Mouse (Mus musculus): ENCODE measurements around the gene Snrpa1. TPM values are rescaled to one million over a fixed set of nuclear protein-coding genes. Genes with fewer than 3 reads are reported as not detected.

Snrpa1 gene
- polyA plus RNA-seq, 1 experiment from 2014 or later = 213 TPM

- 64% methylated on average over 7 of the region's 7 CpGs for WGBS
- no peaks in the 10 kb centered on the region for H3K27me3 ChIP-seq
- no peak for ATAC-seq (ENCODE audit: insufficient number of reproducible peaks, insufficient read depth, low FRiP score, low TSS enrichment)
- no peak overlapping the region for H3K4me2 ChIP-seq (replicated peaks)
- peaks cover 12% of the 10 kb centered on the region; the same call in 1 of the 2 replicates for H3K4me1 ChIP-seq
- H3K36me3 ChIP-seq = no peaks in the 10 kb centered on the region
- H3K27ac ChIP-seq = no peak overlapping the region
- no peaks in the 10 kb centered on the region for H3K9me3 ChIP-seq
- H3K4me3 ChIP-seq = no peak overlapping the region
- H3K9ac ChIP-seq = no peak overlapping the region
Measured at GRCm38 (mm10) chr7:66106581-66107056, 47.8 kb downstream of the Snrpa1 start.

GRCm38 (mm10) chr7:66107206-66107605, 48.4 kb downstream of the Snrpa1 start:
- no peak overlapping the region for H3K4me2 ChIP-seq (replicated peaks)
- no peaks in the 10 kb centered on the region for H3K27me3 ChIP-seq
- 72% methylated on average over 11 of the region's 11 CpGs for WGBS
- no peak overlapping the region for H3K27ac ChIP-seq
- peaks cover 17% of the 10 kb centered on the region for H3K4me1 ChIP-seq
- no peaks in the 10 kb centered on the region for H3K9me3 ChIP-seq
- no peak for ATAC-seq (ENCODE audit: insufficient number of reproducible peaks, insufficient read depth, low FRiP score, low TSS enrichment)
- no peaks in the 10 kb centered on the region for H3K36me3 ChIP-seq
- H3K4me3 ChIP-seq = no peak overlapping the region
- H3K9ac ChIP-seq = no peak overlapping the region

GRCm38 (mm10) chr7:66107930-66108329, 49.1 kb downstream of the Snrpa1 start:
- ATAC-seq (ENCODE audit: insufficient number of reproducible peaks, insufficient read depth, low FRiP score, low TSS enrichment) = no peak
- H3K4me1 ChIP-seq = peaks cover 22% of the 10 kb centered on the region
- no peak overlapping the region for H3K4me3 ChIP-seq
- no peak overlapping the region for H3K4me2 ChIP-seq (replicated peaks)
- H3K27ac ChIP-seq = no peak overlapping the region
- H3K27me3 ChIP-seq = no peaks in the 10 kb centered on the region
- H3K9me3 ChIP-seq = no peaks in the 10 kb centered on the region
- H3K36me3 ChIP-seq = no peaks in the 10 kb centered on the region
- H3K9ac ChIP-seq = no peak overlapping the region
- 10% methylated on average over 7 of the region's 7 CpGs for WGBS

GRCm38 (mm10) chr7:66108961-66109854, 50.4 kb downstream of the Snrpa1 start, which contains the start of gene Chsy1:
Gene Chsy1, plus strand, starts transcription at chr7:66109515.
- Histone ChIP-seq H3K27me3 (no peaks in the 10 kb centered on the region), H3K9me3 (no peaks in the 10 kb centered on the region), H3K9ac (peak within 1 kb of the TSS; percentile 97), H3K36me3 (peaks cover 1% of the 10 kb centered on the region), H3K27ac (peak within 1 kb of the TSS; percentile 93), H3K4me2 (replicated peaks) (peak within 1 kb of the TSS; percentile 84), H3K4me3 (peak within 1 kb of the TSS; percentile 97), H3K4me1 (peaks cover 22% of the 10 kb centered on the region)
- under 1% methylated on average over 96 of the region's 123 CpGs for WGBS
- ATAC-seq (ENCODE audit: insufficient number of reproducible peaks, insufficient read depth, low FRiP score, low TSS enrichment) = peak; percentile 69

GRCm38 (mm10) chr7:66109855-66110635, 51.2 kb downstream of the Snrpa1 start:
- WGBS = under 1% methylated on average over 49 of the region's 77 CpGs
- Histone ChIP-seq H3K4me1 (peaks cover 22% of the 10 kb centered on the region), H3K4me3 (peak overlapping the region; percentile 97), H3K36me3 (peaks cover 4% of the 10 kb centered on the region), H3K27ac (peak overlapping the region; percentile 93), H3K27me3 (no peaks in the 10 kb centered on the region), H3K4me2 (replicated peaks) (peak overlapping the region; percentile 69), H3K9me3 (no peaks in the 10 kb centered on the region), H3K9ac (peak overlapping the region; percentile 97)
- ATAC-seq (ENCODE audit: insufficient number of reproducible peaks, insufficient read depth, low FRiP score, low TSS enrichment) = peak; percentile 13; the same call in 1 of the 2 replicates

GRCm38 (mm10) chr7:66110636-66111112, 51.9 kb downstream of the Snrpa1 start:
- peak overlapping the region; percentile 93 for H3K27ac ChIP-seq
- H3K9ac ChIP-seq = peak overlapping the region; percentile 97
- H3K27me3 ChIP-seq = no peaks in the 10 kb centered on the region
- no peaks in the 10 kb centered on the region for H3K9me3 ChIP-seq
- H3K4me2 ChIP-seq (replicated peaks) = peak overlapping the region; percentile 69
- peaks cover 4% of the 10 kb centered on the region for H3K36me3 ChIP-seq
- peak overlapping the region; percentile 97 for H3K4me3 ChIP-seq
- no peak for ATAC-seq (ENCODE audit: insufficient number of reproducible peaks, insufficient read depth, low FRiP score, low TSS enrichment)
- 1% methylated on average over 10 of the region's 10 CpGs for whole genome bisulfite sequencing
- H3K4me1 ChIP-seq = peaks cover 19% of the 10 kb centered on the region

- Histone ChIP-seq H3K36me3 (peaks cover 4% of the 10 kb centered on the region), H3K4me2 (replicated peaks) (peak overlapping the region; percentile 69), H3K9ac (peak overlapping the region; percentile 97), H3K4me3 (peak overlapping the region; percentile 97), H3K27me3 (no peaks in the 10 kb centered on the region), H3K9me3 (no peaks in the 10 kb centered on the region), H3K4me1 (peaks cover 15% of the 10 kb centered on the region), H3K27ac (peak overlapping the region; percentile 93)
- WGBS = 51% methylated on average over 10 of the region's 10 CpGs
- no peak for ATAC-seq (ENCODE audit: insufficient number of reproducible peaks, insufficient read depth, low FRiP score, low TSS enrichment)
Measured at GRCm38 (mm10) chr7:66111211-66111610, 52.4 kb downstream of the Snrpa1 start.

- H3K4me3 ChIP-seq = no peak overlapping the region
- peaks cover 21% of the 10 kb centered on the region for H3K4me1 ChIP-seq
- ATAC-seq (ENCODE audit: insufficient number of reproducible peaks, insufficient read depth, low FRiP score, low TSS enrichment) = no peak
- H3K27ac ChIP-seq = no peak overlapping the region
- no peak overlapping the region for H3K4me2 ChIP-seq (replicated peaks)
- no peaks in the 10 kb centered on the region for H3K9me3 ChIP-seq
- H3K9ac ChIP-seq = no peak overlapping the region
- H3K36me3 ChIP-seq = peaks cover 4% of the 10 kb centered on the region
- no peaks in the 10 kb centered on the region for H3K27me3 ChIP-seq
- 87% methylated on average over 3 of the region's 3 CpGs for WGBS
Measured at GRCm38 (mm10) chr7:66113561-66113960, 54.8 kb downstream of the Snrpa1 start.

- Histone ChIP-seq H3K9me3 (no peaks in the 10 kb centered on the region), H3K4me3 (no peak overlapping the region), H3K27me3 (no peaks in the 10 kb centered on the region), H3K4me1 (peaks cover 38% of the 10 kb centered on the region), H3K36me3 (peaks cover 4% of the 10 kb centered on the region), H3K27ac (no peak overlapping the region), H3K4me2 (replicated peaks) (no peak overlapping the region), H3K9ac (no peak overlapping the region)
- ATAC-seq (ENCODE audit: insufficient number of reproducible peaks, insufficient read depth, low FRiP score, low TSS enrichment) = no peak
- 82% methylated on average over 11 of the region's 11 CpGs for WGBS
Measured at GRCm38 (mm10) chr7:66115821-66116343, 57.1 kb downstream of the Snrpa1 start.

- H3K36me3 ChIP-seq = peaks cover 4% of the 10 kb centered on the region
- no peak overlapping the region for H3K27ac ChIP-seq
- WGBS = 88% methylated on average over 8 of the region's 8 CpGs
- H3K4me1 ChIP-seq = peaks cover 42% of the 10 kb centered on the region
- H3K9me3 ChIP-seq = no peaks in the 10 kb centered on the region
- no peaks in the 10 kb centered on the region for H3K27me3 ChIP-seq
- no peak for ATAC-seq (ENCODE audit: insufficient number of reproducible peaks, insufficient read depth, low FRiP score, low TSS enrichment)
- H3K4me3 ChIP-seq = no peak overlapping the region
- H3K4me2 ChIP-seq (replicated peaks) = no peak overlapping the region
- H3K9ac ChIP-seq = no peak overlapping the region
Measured at GRCm38 (mm10) chr7:66116906-66117482, 58.2 kb downstream of the Snrpa1 start.

- H3K27ac ChIP-seq = no peak overlapping the region
- no peaks in the 10 kb centered on the region for H3K9me3 ChIP-seq
- peaks cover 38% of the 10 kb centered on the region for H3K4me1 ChIP-seq
- no peak overlapping the region for H3K4me3 ChIP-seq
- no peak overlapping the region for H3K4me2 ChIP-seq (replicated peaks)
- WGBS = 82% methylated on average over 3 of the region's 3 CpGs
- H3K27me3 ChIP-seq = no peaks in the 10 kb centered on the region
- H3K9ac ChIP-seq = no peak overlapping the region
- peaks cover 4% of the 10 kb centered on the region for H3K36me3 ChIP-seq
- ATAC-seq (ENCODE audit: insufficient number of reproducible peaks, insufficient read depth, low FRiP score, low TSS enrichment) = no peak
Measured at GRCm38 (mm10) chr7:66118046-66118445, 59.2 kb downstream of the Snrpa1 start.

Measured in embryonic facial prominence, embryonic 12.5 days (tissue).